In genomic region chr7:65105097-65105467, GRCm38 (mm10) we compare ENCODE assay signal across 13 mouse cellular contexts. TPM values are rescaled to one million over a fixed set of nuclear protein-coding genes. Genes with fewer than 3 reads are reported as not detected.
DNase-seq lines count a peak whose midpoint lies in the region; ATAC-seq and TF ChIP-seq lines count a peak whose summit lies in the region.
"Had no signal": no experiment of that assay in that cellular context is flagged by ENCODE, and none has a peak within 500 bp of the region (broad histone marks: within the 10 kb centered on the region; RNA-seq: fewer than 3 reads in every experiment).

No protein-coding gene starts in this region.

- H3K4me3 ChIP-seq in forebrain, embryonic 16.5 days (replicated peaks; ENCODE audit: low read length) = no peak overlapping the region
- H3K4me3 ChIP-seq in limb, embryonic 14.5 days (replicated peaks; ENCODE audit: low read length) = no peak overlapping the region
- H3K4me3 ChIP-seq: liver, embryonic 12.5 days had no signal

- no peaks in the 10 kb centered on the region for H3K9me3 ChIP-seq in forebrain, embryonic 16.5 days (ENCODE audit: control insufficient read depth, low read length)
- H3K9me3 ChIP-seq in limb, embryonic 14.5 days (ENCODE audit: control insufficient read depth, low read length) = no peaks in the 10 kb centered on the region
- H3K9me3 ChIP-seq: liver, embryonic 12.5 days had no signal

- no peak overlapping the region; the same call in 1 of the 2 replicates for H3K27ac ChIP-seq in forebrain, embryonic 16.5 days (ENCODE audit: low read length)
- peak overlapping the region; percentile 3 for H3K27ac ChIP-seq in limb, embryonic 14.5 days (replicated peaks; ENCODE audit: low read depth, low read length)
- H3K27ac ChIP-seq: liver, embryonic 12.5 days had no signal

- H3K27me3 ChIP-seq in forebrain, embryonic 16.5 days (replicated peaks; ENCODE audit: control insufficient read depth, insufficient read depth, low read length) = no peaks in the 10 kb centered on the region
- H3K27me3 ChIP-seq in limb, embryonic 14.5 days (ENCODE audit: control insufficient read depth, insufficient read depth, low read length) = no peaks in the 10 kb centered on the region
- H3K27me3 ChIP-seq: liver, embryonic 12.5 days had no signal

- 60% methylated on average over 4 of the region's 4 CpGs for WGBS in forebrain, embryonic 16.5 days
- 92% methylated on average over 4 of the region's 4 CpGs for WGBS in limb, embryonic 14.5 days

- no peak overlapping the region for H3K4me2 ChIP-seq in forebrain, embryonic 16.5 days (ENCODE audit: low read length)
- no peak overlapping the region for H3K4me2 ChIP-seq in limb, embryonic 14.5 days (replicated peaks; ENCODE audit: low read depth, low read length, severe bottlenecking)
- H3K4me2 ChIP-seq: liver, embryonic 12.5 days had no signal

- H3K36me3 ChIP-seq in forebrain, embryonic 16.5 days (ENCODE audit: control insufficient read depth, insufficient read depth) = no peaks in the 10 kb centered on the region
- H3K36me3 ChIP-seq in limb, embryonic 14.5 days (ENCODE audit: control insufficient read depth, insufficient read depth, low read length) = no peaks in the 10 kb centered on the region
- H3K36me3 ChIP-seq: liver, embryonic 12.5 days had no signal

- DNase-seq in lung, postnatal 10 days = peak; percentile 12
- no peak for DNase-seq in lung, postnatal 14 days
- peak; percentile 86 to 88 for DNase-seq in cerebellum, adult 18-20 months
- no peak for DNase-seq in limb, embryonic 14.5 days (ENCODE audit: low spot score)
- no peak for DNase-seq in heart, postnatal 36 days
- no peak for DNase-seq in embryo, embryonic 10 days (ENCODE audit: low spot score)
- DNase-seq: adrenal gland, postnatal 10 days; lung, postnatal 36 days had no signal

- ATAC-seq in forebrain, embryonic 16.5 days = peak; percentile 76
- ATAC-seq in limb, embryonic 14.5 days (ENCODE audit: low FRiP score, low read depth) = no peak
- ATAC-seq: intestine, postnatal 0 days; liver, embryonic 12.5 days had no signal

- no peak overlapping the region for H3K9ac ChIP-seq in forebrain, embryonic 16.5 days (replicated peaks; ENCODE audit: low read depth, low read length)
- H3K9ac ChIP-seq in limb, embryonic 14.5 days (ENCODE audit: low read depth, low read length, severe bottlenecking) = no peak overlapping the region
- H3K9ac ChIP-seq: liver, embryonic 12.5 days had no signal

- TF ChIP-seq POLR2A in limb, embryonic 14.5 days (IDR thresholded peaks at IDR 0.05; ENCODE audit: borderline replicate concordance, extremely low read depth, insufficient read depth, insufficient read length) = no peak

- peaks cover 4% of the 10 kb centered on the region for H3K4me1 ChIP-seq in forebrain, embryonic 16.5 days (replicated peaks; ENCODE audit: control insufficient read depth, insufficient read depth, low read length)
- H3K4me1 ChIP-seq in limb, embryonic 14.5 days (ENCODE audit: control insufficient read depth, insufficient read depth, low read length) = 0 out of 2 replicates have a peak, but pooled peaks cover 4% of the 10 kb centered on the region
- H3K4me1 ChIP-seq: liver, embryonic 12.5 days had no signal

- intact Hi-C loops in heart, postnatal 36 days (cut with DNase I) = no loop called here

RNA-seq across cellular contexts. Expression of gene Fam189a1, which starts 51.3 kb away (rescaled TPM):
- 3.3 and 5.7 TPM in 2 replicates for polyA plus RNA-seq in forebrain, embryonic 16.5 days (2015; fragmentation: Nextera tagmentation; extraction: Ambion mirVana)
- 15.1 and 28.9 TPM in 2 replicates for polyA plus RNA-seq in limb, embryonic 14.5 days (2012; rRNA removed)
- polyA plus RNA-seq in limb, embryonic 14.5 days (2014; fragmentation: Nextera tagmentation; extraction: Ambion mirVana) = 7.4 and 9.4 TPM in 2 replicates
- not detected for total RNA-seq in heart, postnatal 36 days (2021)
- total RNA-seq: monocyte, adult 5-6 weeks; neutrophil, adult 5-6 weeks had no signal
- polyA plus RNA-seq: liver, embryonic 12.5 days had no signal

Comparison
In these comparisons a context has a peak if more than half of its experiments do, and no peak if none do; other contexts are left out.
1. DNase-seq: peak in lung, postnatal 10 days (single experiment) and cerebellum, adult 18-20 months (2 of 2); none in lung, postnatal 14 days (single experiment), limb, embryonic 14.5 days (single experiment), heart, postnatal 36 days (0 of 2) and embryo, embryonic 10 days (single experiment).